Mouse (Mus musculus) lung, postnatal 0 days (tissue): ENCODE results near the gene Wwc1. TPM values are rescaled to one million over a fixed set of nuclear protein-coding genes. Genes with fewer than 3 reads are reported as not detected.
"Not testable (repeated sequence)": the region's sequence is repeated elsewhere in the genome, so short reads cannot be mapped to it uniquely, and the experiment has no call there.

Source experiments
- ATAC-seq: fragments of 200-750 bp; cut with Nextera tagmentation; 2 replicates; pipeline ENCODE4 v1.8.0; 2017; ENCODE audit warnings: moderate library complexity
- DNase-seq: peaks from one replicate; pipeline ENCODE4 v3.0.0-alpha.2; 2016; ENCODE audit warnings: low spot score
- H3K27ac ChIP-seq: fragments of 300-500 bp; sonication (generic); 2 replicates; pipeline ENCODE4 v1.5.1; 2014; ENCODE audit warnings: antibody characterized with exemption, mild to moderate bottlenecking, low read length, mixed read lengths
- H3K27me3 ChIP-seq: fragments of 300-500 bp; sonication (generic); replicated peaks from 2 replicates; pipeline ENCODE4 v1.6.1; 2014; ENCODE audit warnings: low read length, mixed read lengths; ENCODE audit not compliant: insufficient read depth
- H3K36me3 ChIP-seq: fragments of 300-500 bp; sonication (generic); 2 replicates; pipeline ENCODE4 v1.6.1; 2014; ENCODE audit warnings: low read length, mixed read lengths; ENCODE audit not compliant: insufficient read depth
- H3K4me1 ChIP-seq: fragments of 300-500 bp; sonication (generic); 2 replicates; pipeline ENCODE4 v1.6.1; 2014; ENCODE audit warnings: antibody characterized with exemption, low read depth, low read length, mixed read lengths; ENCODE audit not compliant: insufficient read depth
- H3K4me2 ChIP-seq: fragments of 300-500 bp; sonication (generic); replicated peaks from 2 replicates; pipeline ENCODE4 v1.6.1; 2014; ENCODE audit warnings: low read depth, mild to moderate bottlenecking, low read length, moderate library complexity, mixed read lengths
- H3K4me3 ChIP-seq: fragments of 300-500 bp; sonication (generic); 2 replicates; pipeline ENCODE4 v1.5.1; 2014; ENCODE audit warnings: low read depth, low read length
- H3K9ac ChIP-seq: fragments of 300-500 bp; sonication (generic); replicated peaks from 2 replicates; pipeline ENCODE4 v1.6.1; 2014; ENCODE audit warnings: low read depth, mild to moderate bottlenecking
- H3K9me3 ChIP-seq: fragments of 300-500 bp; sonication (generic); 2 replicates; pipeline ENCODE4 v1.6.1; 2016; ENCODE audit warnings: low read length, mixed read lengths
- CTCF ChIP-seq: IDR thresholded peaks from 2 replicates; pipeline ENCODE4 v1.5.1; 2016; ENCODE audit warnings: antibody characterized with exemption, mild to moderate bottlenecking
- EP300 ChIP-seq: IDR thresholded peaks from 2 replicates; pipeline ENCODE4 v1.6.1; 2016; ENCODE audit warnings: antibody characterized with exemption, mild to moderate bottlenecking, control low read depth
- WGBS: fragments of 180-500 bp; shearing (Covaris S2); extraction: QIAGEN DNeasy Blood & Tissue Kit; methylation state at CpG from one replicate; pipeline ENCODE4 v1.1.7; 2014; 5-methylcytosine and 5-hydroxymethylcytosine counted together
- polyA plus RNA-seq: library from polyadenylated mRNA; unstranded; fragments of >200 nt; fragmentation: Nextera tagmentation; extraction: Ambion mirVana; gene quantifications from 2 replicates; pipeline ENCODE4 v1.2.1, GENCODE M21; 2015

The Wwc1 gene
- polyA plus RNA-seq, 1 experiment from 2014 or later: 22.1 TPM

DNA sequence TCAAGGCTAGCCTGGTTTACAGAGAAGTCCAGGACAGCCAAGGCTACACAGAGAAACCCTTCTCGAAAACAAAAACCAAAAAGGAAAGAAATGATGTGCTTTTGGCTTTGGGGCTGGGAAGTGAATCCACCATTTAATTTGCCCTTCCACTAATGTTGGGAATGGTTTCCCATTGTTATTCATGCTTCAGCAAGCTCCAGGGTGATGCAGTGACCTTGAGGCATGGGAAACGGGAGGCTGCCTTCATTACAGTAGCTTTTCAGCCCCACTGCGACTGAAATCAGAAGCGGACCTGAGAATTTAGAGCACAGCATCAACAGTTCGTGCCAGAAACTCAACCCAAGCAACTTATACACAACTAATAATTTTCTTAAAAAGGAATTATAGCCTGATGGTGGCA, 179.0 kb downstream of the Wwc1 start:
- TF ChIP-seq CTCF: no peak
- TF ChIP-seq EP300: no peak
- no peak for ATAC-seq
- 73% methylated on average over 5 of the region's 5 CpGs for WGBS
- Histone ChIP-seq H3K36me3 (0 out of 2 replicates have a peak, but pooled peaks cover under 1% of the 10 kb centered on the region), H3K9ac (no peak overlapping the region), H3K4me1 (no peaks in the 10 kb centered on the region), H3K27me3 (peaks cover 10% of the 10 kb centered on the region), H3K4me2 (no peak overlapping the region), H3K27ac (no peak overlapping the region), H3K4me3 (no peak overlapping the region), H3K9me3 (no peaks in the 10 kb centered on the region)
- no peak for DNase-seq

DNA sequence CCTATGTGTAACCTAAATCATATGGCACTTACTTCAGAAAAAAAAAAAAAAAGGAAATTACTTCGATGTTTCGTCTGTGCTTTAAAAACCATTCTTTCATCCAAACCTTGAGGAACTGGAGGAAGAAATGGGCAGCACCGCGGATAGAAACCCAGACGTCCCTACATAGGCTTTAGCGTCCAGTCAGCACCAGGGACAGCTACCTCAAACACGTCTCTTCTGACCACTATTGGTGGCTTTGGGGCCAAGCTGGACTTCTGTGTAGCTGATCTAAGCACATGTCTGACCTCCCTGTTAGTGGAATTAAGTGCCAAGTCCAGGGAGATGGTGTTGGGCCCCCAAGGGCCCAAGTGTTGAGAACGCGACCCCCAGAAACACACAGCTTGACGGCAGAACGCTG, 181.5 kb downstream of the Wwc1 start, which contains the start of gene Fbll1:
Fbll1 (minus strand) TSS at position 11 of the 400 bp plus-strand sequence.
- 0 out of 2 replicates have a peak within 1 kb of the TSS, but pooled peaks have one; percentile 5 for H3K4me3 ChIP-seq
- peak; percentile 65; the same call in 1 of the 2 replicates for ATAC-seq
- WGBS: 17% methylated on average over 11 of the region's 11 CpGs
- H3K27ac ChIP-seq: no peak within 1 kb of the TSS
- DNase-seq: peak; percentile 80
- H3K4me1 ChIP-seq: no peaks in the 10 kb centered on the region
- H3K36me3 ChIP-seq: no peaks in the 10 kb centered on the region
- no peaks in the 10 kb centered on the region for H3K9me3 ChIP-seq
- no peak for TF ChIP-seq EP300
- TF ChIP-seq CTCF: 0 out of 2 replicates have a peak, but pooled peaks have one; percentile 16
- no peak within 1 kb of the TSS for H3K9ac ChIP-seq
- H3K4me2 ChIP-seq: peak within 1 kb of the TSS; percentile 27; the same call in 1 of the 2 replicates
- H3K27me3 ChIP-seq: peaks cover 13% of the 10 kb centered on the region

DNA sequence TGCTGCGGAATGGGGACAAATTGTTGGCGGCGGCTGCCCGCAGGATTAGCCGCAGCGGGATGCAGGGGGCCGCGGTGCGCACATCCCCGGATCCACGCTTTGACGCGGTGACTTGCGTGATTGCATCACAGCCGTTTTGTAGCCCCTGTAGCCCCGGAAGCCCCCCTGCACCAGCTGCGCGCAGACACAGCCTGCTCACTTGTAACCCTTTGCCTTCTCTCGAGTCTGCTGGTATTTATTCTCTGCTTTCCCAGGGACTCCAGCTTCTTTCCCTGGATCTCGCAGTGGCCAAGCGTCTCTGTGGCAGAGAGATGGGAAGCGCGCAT, 181.9 kb downstream of the Wwc1 start:
- no peaks in the 10 kb centered on the region for H3K36me3 ChIP-seq
- H3K4me2 ChIP-seq: peak overlapping the region; percentile 27; the same call in 1 of the 2 replicates
- H3K27me3 ChIP-seq: peaks cover 13% of the 10 kb centered on the region
- no peaks in the 10 kb centered on the region for H3K4me1 ChIP-seq
- WGBS: 8% methylated on average over 22 of the region's 23 CpGs
- DNase-seq: no peak
- H3K27ac ChIP-seq: no peak overlapping the region
- no peak for ATAC-seq
- TF ChIP-seq CTCF: no peak
- TF ChIP-seq EP300: no peak
- no peak overlapping the region for H3K4me3 ChIP-seq
- H3K9me3 ChIP-seq: no peaks in the 10 kb centered on the region
- H3K9ac ChIP-seq: no peak overlapping the region

DNA sequence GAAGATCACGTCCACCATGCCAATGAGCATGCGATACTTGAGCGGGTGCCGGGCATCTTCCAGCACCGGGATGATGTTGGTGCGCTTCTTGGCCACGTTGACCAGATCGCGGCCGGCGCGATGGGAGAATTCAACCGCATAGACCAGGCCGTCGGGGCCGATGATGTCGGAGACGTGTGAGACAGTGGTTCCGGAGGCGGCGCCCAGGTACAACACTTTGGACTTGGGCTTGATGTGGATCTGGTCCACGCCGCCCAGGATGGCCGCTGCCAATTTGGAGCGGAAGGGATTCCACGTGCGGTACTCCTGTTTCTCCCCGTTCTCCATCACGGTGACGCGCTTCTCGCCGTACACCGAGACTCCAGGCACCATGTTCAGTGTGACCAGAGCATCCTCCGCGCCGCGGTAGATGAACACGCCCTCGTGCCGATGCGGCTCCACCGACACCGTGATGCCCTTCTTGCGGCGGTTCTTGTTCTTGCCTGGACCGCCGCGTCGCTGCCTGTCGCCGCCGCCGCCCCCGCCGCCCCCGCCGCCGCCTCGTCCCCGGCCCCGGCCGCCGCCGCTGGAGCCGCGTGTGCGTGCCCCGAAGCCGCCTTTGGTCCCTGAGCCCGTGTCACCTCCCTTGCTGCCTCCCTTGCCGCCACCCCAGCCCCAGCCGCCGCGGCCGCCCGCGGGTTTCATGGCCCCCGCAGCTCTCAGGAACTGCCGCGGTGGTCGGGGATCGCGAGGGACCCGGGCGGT, 182.4 kb downstream of the Wwc1 start:
- H3K9ac ChIP-seq: no peak overlapping the region
- peak overlapping the region; percentile 27; the same call in 1 of the 2 replicates for H3K4me2 ChIP-seq
- DNase-seq: no peak
- no peaks in the 10 kb centered on the region for H3K9me3 ChIP-seq
- WGBS: 6% methylated on average over 52 of the region's 86 CpGs
- ATAC-seq: no peak
- no peak for TF ChIP-seq CTCF
- TF ChIP-seq EP300: no peak
- H3K27ac ChIP-seq: no peak overlapping the region
- H3K4me3 ChIP-seq: 0 out of 2 replicates have a peak overlapping the region, but pooled peaks have one; percentile 5
- H3K36me3 ChIP-seq: no peaks in the 10 kb centered on the region
- no peaks in the 10 kb centered on the region for H3K4me1 ChIP-seq
- peaks cover 13% of the 10 kb centered on the region for H3K27me3 ChIP-seq

DNA sequence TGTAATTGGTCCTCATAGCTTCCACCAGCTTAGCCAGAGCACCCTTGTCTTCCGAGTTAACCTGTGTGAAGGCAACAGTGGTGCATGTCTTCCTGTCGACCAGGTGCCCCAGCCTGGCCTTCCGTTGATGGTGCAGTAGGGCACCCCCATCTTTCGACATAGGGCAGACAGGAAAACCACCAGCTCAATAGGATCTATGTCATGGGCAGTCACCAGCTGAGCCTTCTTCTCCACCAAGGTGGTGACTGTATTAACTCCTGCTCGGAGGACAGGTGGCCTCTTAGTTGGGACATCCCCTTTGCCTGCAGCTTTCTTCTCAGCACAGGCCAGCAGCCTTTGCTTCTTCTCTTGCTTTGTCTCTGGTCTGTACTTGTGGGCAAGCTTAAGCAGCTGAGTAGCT, 187.5 kb downstream of the Wwc1 start:
- not testable (repeated sequence) for ATAC-seq, H3K9me3 ChIP-seq, H3K4me3 ChIP-seq, DNase-seq, H3K27ac ChIP-seq, H3K27me3 ChIP-seq, H3K4me1 ChIP-seq, H3K36me3 ChIP-seq, H3K4me2 ChIP-seq, H3K9ac ChIP-seq
- 67% methylated on average over 5 of the region's 5 CpGs for WGBS

DNA sequence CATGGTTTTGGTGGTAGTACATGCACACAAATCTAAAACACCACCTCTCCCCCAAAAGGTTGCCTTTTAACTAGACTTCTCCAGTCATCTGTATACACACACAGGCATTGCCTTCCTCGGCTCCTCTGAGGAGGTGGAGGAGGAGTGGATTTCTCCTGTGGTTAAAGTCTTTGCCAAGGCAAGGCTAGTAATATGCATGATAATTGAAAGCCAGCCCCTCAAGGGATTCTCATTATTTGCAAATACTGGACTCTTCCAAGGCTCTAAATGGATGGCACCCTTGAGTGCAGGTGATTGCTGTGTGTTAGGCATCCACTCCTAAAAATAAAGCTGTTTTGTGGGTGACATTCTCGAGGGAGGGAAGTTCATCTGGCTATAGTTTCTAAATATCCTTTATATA, 191.9 kb downstream of the Wwc1 start:
- Histone ChIP-seq H3K9me3 (no peaks in the 10 kb centered on the region), H3K4me1 (no peaks in the 10 kb centered on the region), H3K36me3 (peaks cover 17% of the 10 kb centered on the region), H3K4me2 (no peak overlapping the region), H3K27ac (no peak overlapping the region), H3K9ac (no peak overlapping the region), H3K27me3 (no peaks in the 10 kb centered on the region), H3K4me3 (no peak overlapping the region)
- WGBS: 77% methylated on average over 2 of the region's 2 CpGs
- TF ChIP-seq CTCF (no peak), EP300 (no peak)
- no peak for ATAC-seq
- no peak for DNase-seq

Other genes with a start within 250 kb of the Wwc1 start
- 12.4 and 14.1 TPM in 2 replicates for gene Pank3, start 211.0 kb downstream of the Wwc1 start, polyA plus RNA-seq
- gene Fbll1, start 181.6 kb downstream of the Wwc1 start, polyA plus RNA-seq: not detected in 2 replicates
- gene Rars, start 146.0 kb downstream of the Wwc1 start, polyA plus RNA-seq: 29.4 TPM in 2 replicates